Mouse (Mus musculus) forebrain, embryonic 11.5 days (tissue): Measurements from ENCODE around the gene C1ql2. TPM values are rescaled to one million over a fixed set of nuclear protein-coding genes. Genes with fewer than 3 reads are reported as not detected.

Experiments
- polyA plus RNA-seq: library from polyadenylated mRNA; unstranded; fragments of >200 nt; fragmentation: Nextera tagmentation; extraction: Ambion mirVana; gene quantifications from 2 replicates; pipeline ENCODE4 v1.2.1, GENCODE M21; 2014

The C1ql2 gene
- polyA plus RNA-seq, 1 experiment from 2014 or later = not detected

Other genes starting within 250 kb of the C1ql2 start
- 783 and 824 TPM in 2 replicates for gene Dbi, start 219.5 kb upstream of the C1ql2 start, polyA plus RNA-seq
- 19.6 and 23.1 TPM in 2 replicates for gene 3110009E18Rik, start 219.4 kb upstream of the C1ql2 start, polyA plus RNA-seq
- 2.8 and 3.2 TPM in 2 replicates for gene Steap3, start 67.9 kb upstream of the C1ql2 start, polyA plus RNA-seq
- gene Marco, start 164.4 kb downstream of the C1ql2 start, polyA plus RNA-seq = 0.16 TPM in 1 of 2 replicates, not detected in the other